Mouse (Mus musculus): ENCODE data around the gene Ankle1. TPM values are rescaled to one million over a fixed set of nuclear protein-coding genes. Genes with fewer than 3 reads are reported as not detected.

Ankle1 gene
- polyA plus RNA-seq, 1 experiment from 2014 or later: 7.9 TPM

DNA sequence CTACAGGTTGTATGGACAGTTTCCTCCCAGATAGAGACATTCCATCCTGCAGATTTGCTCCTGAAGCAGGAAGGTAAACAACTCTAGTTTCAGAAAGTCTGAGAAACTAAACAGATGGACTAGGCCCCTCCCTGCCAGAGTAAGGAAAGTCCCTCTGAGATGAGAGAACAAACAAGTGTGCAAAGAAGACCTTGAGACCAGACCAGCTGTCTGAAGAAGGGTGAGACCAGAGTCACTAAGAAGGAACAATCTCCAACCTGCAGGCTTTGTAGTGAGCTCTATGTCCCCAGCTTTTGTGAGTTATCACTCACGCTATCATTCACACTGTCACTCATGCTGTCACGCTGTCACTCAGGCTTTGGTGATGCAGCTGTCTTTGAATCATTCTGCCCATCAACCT lies 14.1 kb upstream of the Ankle1 start:
- ATAC-seq (replicated peaks; ENCODE audit: low FRiP score, low read depth): no peak
- 89% methylated on average over 2 of the region's 2 CpGs for WGBS

DNA sequence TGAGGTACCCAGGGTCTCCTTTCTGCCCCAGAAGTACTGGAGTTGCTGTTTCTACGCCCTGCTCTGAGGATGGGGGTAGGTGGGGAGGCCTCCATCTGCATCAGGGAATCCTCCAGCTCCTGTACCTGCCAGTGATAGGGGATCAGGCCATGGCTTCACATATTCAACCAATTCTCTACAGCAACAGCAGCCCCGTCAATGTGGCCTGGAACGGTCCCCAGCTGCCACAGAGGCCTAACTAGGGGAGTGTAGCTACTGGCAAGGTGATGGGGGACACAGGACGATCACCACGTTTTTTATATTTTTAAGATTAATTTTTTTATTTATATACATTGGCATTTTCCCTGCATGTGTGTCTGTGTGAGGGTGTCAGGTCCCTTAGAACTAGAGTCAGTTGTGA lies 13.4 kb upstream of the Ankle1 start:
- no peak overlapping the region for H3K27ac ChIP-seq
- 77% methylated on average over 5 of the region's 5 CpGs for WGBS

More for the DNA sequence above, 14.1 kb upstream of the Ankle1 start:
- H3K27me3 ChIP-seq (ENCODE audit: insufficient read depth, low read length): no peaks in the 10 kb centered on the region
- H3K9ac ChIP-seq (ENCODE audit: low read depth, low read length): no peak overlapping the region
- H3K9me3 ChIP-seq (replicated peaks; ENCODE audit: low read length): no peaks in the 10 kb centered on the region
- H3K4me2 ChIP-seq (ENCODE audit: low read length): no peak overlapping the region
- TF ChIP-seq CTCF (IDR thresholded peaks at IDR 0.05; ENCODE audit: low read depth): no peak
- H3K4me1 ChIP-seq (replicated peaks; ENCODE audit: insufficient read depth, low read length): no peaks in the 10 kb centered on the region; the same call in 1 of the 2 replicates
- no peak overlapping the region for H3K27ac ChIP-seq
- DNase-seq (ENCODE audit: low spot score): no peak
- no peaks in the 10 kb centered on the region for H3K36me3 ChIP-seq (ENCODE audit: insufficient read depth, low read length)
- H3K4me3 ChIP-seq (replicated peaks; ENCODE audit: low read depth, low read length): no peak overlapping the region

DNA sequence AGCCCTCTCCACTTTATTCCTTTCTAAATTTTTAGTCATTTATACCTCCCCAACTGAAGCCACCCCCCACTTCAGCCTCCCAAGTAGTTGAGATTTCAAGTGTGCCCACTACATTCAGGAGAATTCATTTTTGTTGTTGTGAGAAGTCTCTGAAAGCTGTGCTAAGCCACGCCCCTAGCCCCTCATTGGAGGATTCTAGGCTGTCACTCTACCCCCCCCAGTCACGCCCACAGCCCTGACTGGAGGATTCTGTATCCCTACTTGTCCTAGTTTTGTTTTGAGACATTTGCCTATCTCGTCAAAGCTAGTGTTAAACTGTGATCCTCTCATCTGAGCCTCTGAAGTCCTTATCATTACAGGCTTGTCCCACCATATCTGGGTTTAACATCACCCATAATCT lies 12.9 kb upstream of the Ankle1 start:
- no peak overlapping the region for H3K27ac ChIP-seq
- H3K9ac ChIP-seq (ENCODE audit: low read depth, low read length): no peak overlapping the region
- no peak overlapping the region; the same call in 1 of the 2 replicates for H3K4me3 ChIP-seq (replicated peaks; ENCODE audit: low read depth, low read length)
- peak overlapping the region; percentile 23; the same call in 1 of the 2 replicates for H3K4me2 ChIP-seq (ENCODE audit: low read length)
- no peak for TF ChIP-seq CTCF (IDR thresholded peaks at IDR 0.05; ENCODE audit: low read depth)
- DNase-seq (ENCODE audit: low spot score): peak; percentile 77
- no peaks in the 10 kb centered on the region for H3K27me3 ChIP-seq (ENCODE audit: insufficient read depth, low read length)
- H3K9me3 ChIP-seq (replicated peaks; ENCODE audit: low read length): no peaks in the 10 kb centered on the region
- WGBS: 17% methylated on average over 3 of the region's 3 CpGs
- ATAC-seq (replicated peaks; ENCODE audit: low FRiP score, low read depth): no peak; the same call in 1 of the 2 replicates
- no peaks in the 10 kb centered on the region for H3K36me3 ChIP-seq (ENCODE audit: insufficient read depth, low read length)
- H3K4me1 ChIP-seq (replicated peaks; ENCODE audit: insufficient read depth, low read length): peaks cover 5% of the 10 kb centered on the region

More for the DNA sequence above, 13.4 kb upstream of the Ankle1 start:
- Histone ChIP-seq H3K36me3 (ENCODE audit: insufficient read depth, low read length) (no peaks in the 10 kb centered on the region), H3K4me2 (ENCODE audit: low read length) (no peak overlapping the region), H3K27me3 (ENCODE audit: insufficient read depth, low read length) (no peaks in the 10 kb centered on the region), H3K9me3 (replicated peaks; ENCODE audit: low read length) (no peaks in the 10 kb centered on the region), H3K4me3 (replicated peaks; ENCODE audit: low read depth, low read length) (no peak overlapping the region), H3K9ac (ENCODE audit: low read depth, low read length) (no peak overlapping the region), H3K4me1 (replicated peaks; ENCODE audit: insufficient read depth, low read length) (peaks cover 2% of the 10 kb centered on the region)
- ATAC-seq (replicated peaks; ENCODE audit: low FRiP score, low read depth) (no peak), DNase-seq (ENCODE audit: low spot score) (no peak)
- TF ChIP-seq CTCF (IDR thresholded peaks at IDR 0.05; ENCODE audit: low read depth): no peak

DNA sequence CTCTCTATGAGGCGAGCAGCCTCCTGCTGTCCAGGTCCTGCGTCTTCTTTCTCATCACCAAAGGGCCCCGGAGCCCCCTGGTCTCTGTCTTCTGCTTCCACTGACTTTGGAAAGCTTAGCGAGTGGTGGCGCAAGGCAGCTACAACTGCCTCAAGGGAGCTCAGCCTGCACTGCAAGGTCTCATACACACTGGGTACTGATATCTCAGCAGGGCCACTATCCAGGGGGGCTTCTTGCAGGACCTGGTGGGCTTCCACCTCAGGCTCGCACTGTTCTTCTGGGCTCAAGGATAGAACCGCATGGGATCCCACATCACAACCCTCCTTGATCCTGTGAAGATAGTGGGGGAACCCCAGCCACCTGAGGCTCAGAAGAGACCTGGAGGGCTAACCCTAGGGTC lies 11.3 kb upstream of the Ankle1 start:
- Histone ChIP-seq H3K36me3 (ENCODE audit: insufficient read depth, low read length) (peaks cover 10% of the 10 kb centered on the region; the same call in 1 of the 2 replicates), H3K27me3 (ENCODE audit: insufficient read depth, low read length) (no peaks in the 10 kb centered on the region), H3K4me1 (replicated peaks; ENCODE audit: insufficient read depth, low read length) (peaks cover 5% of the 10 kb centered on the region), H3K9ac (ENCODE audit: low read depth, low read length) (0 out of 2 replicates have a peak overlapping the region, but pooled peaks have one; percentile 35), H3K9me3 (replicated peaks; ENCODE audit: low read length) (no peaks in the 10 kb centered on the region), H3K27ac (no peak overlapping the region), H3K4me2 (ENCODE audit: low read length) (peak overlapping the region; percentile 38), H3K4me3 (replicated peaks; ENCODE audit: low read depth, low read length) (0 out of 2 replicates have a peak overlapping the region, but pooled peaks have one; percentile 16)
- 76% methylated on average over 7 of the region's 7 CpGs for WGBS
- TF ChIP-seq CTCF (IDR thresholded peaks at IDR 0.05; ENCODE audit: low read depth): no peak
- no peak for DNase-seq (ENCODE audit: low spot score)
- no peak for ATAC-seq (replicated peaks; ENCODE audit: low FRiP score, low read depth)

DNA sequence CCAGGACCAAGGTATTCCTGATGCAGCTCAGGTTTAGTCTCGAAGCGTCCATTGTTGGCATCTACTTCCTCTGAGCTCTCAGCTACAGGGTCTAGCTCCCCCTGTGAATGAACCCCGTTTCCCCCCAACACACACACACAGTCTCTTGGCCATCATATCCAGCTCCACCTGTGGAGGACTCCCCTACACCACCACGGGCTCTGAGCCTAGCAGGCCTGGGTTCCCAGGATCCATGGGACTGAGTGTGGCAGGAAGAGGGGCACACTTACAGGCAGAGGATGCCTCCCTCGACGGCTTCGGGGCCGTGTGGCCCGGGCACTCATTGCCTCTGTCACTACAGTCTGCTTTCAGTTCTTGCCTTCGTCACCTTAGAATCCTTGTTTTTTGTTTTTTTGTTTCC lies 10.7 kb upstream of the Ankle1 start:
- DNase-seq (ENCODE audit: low spot score) (no peak), ATAC-seq (replicated peaks; ENCODE audit: low FRiP score, low read depth) (no peak)
- TF ChIP-seq CTCF (IDR thresholded peaks at IDR 0.05; ENCODE audit: low read depth): no peak
- H3K4me1 ChIP-seq (replicated peaks; ENCODE audit: insufficient read depth, low read length): peaks cover 5% of the 10 kb centered on the region
- WGBS: 75% methylated on average over 10 of the region's 10 CpGs
- 0 out of 2 replicates have a peak overlapping the region, but pooled peaks have one; percentile 35 for H3K9ac ChIP-seq (ENCODE audit: low read depth, low read length)
- peak overlapping the region; percentile 24; the same call in 1 of the 2 replicates for H3K4me3 ChIP-seq (replicated peaks; ENCODE audit: low read depth, low read length)
- peak overlapping the region; percentile 73; the same call in 1 of the 2 replicates for H3K27ac ChIP-seq
- no peaks in the 10 kb centered on the region for H3K9me3 ChIP-seq (replicated peaks; ENCODE audit: low read length)
- H3K27me3 ChIP-seq (ENCODE audit: insufficient read depth, low read length): no peaks in the 10 kb centered on the region
- peak overlapping the region; percentile 38 for H3K4me2 ChIP-seq (ENCODE audit: low read length)
- peaks cover 13% of the 10 kb centered on the region; the same call in 1 of the 2 replicates for H3K36me3 ChIP-seq (ENCODE audit: insufficient read depth, low read length)

DNA sequence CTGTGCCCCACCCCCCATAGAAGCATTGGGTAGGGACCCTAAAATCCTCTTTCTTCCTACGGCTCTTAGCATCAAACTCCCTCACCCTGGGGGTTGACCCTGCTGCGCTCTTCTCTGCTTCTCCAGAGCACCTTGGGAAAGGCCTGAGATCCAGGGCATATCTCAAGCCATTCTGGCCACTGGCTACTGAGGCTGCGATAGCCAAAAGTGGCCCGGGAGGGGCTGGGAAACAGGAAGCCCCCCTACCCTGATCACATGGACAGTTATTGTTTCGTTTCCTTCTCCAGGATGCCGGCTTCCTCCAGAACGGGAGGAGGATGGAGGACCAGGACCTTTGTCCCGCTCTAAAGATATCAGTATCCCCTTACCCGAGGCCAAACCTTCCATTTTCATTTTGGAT lies 10.2 kb upstream of the Ankle1 start, which contains the start of gene Ushbp1:
Gene Ushbp1, minus strand, starts transcription at position 174 of the 400 bp plus-strand sequence.
- no peaks in the 10 kb centered on the region for H3K27me3 ChIP-seq (ENCODE audit: insufficient read depth, low read length)
- ATAC-seq (replicated peaks; ENCODE audit: low FRiP score, low read depth) (no peak), DNase-seq (ENCODE audit: low spot score) (no peak)
- H3K4me3 ChIP-seq (replicated peaks; ENCODE audit: low read depth, low read length): peak within 1 kb of the TSS; percentile 51
- peaks cover 5% of the 10 kb centered on the region for H3K4me1 ChIP-seq (replicated peaks; ENCODE audit: insufficient read depth, low read length)
- WGBS: 83% methylated on average over 9 of the region's 9 CpGs
- TF ChIP-seq CTCF (IDR thresholded peaks at IDR 0.05; ENCODE audit: low read depth): no peak
- H3K27ac ChIP-seq: peak within 1 kb of the TSS; percentile 73
- H3K9me3 ChIP-seq (replicated peaks; ENCODE audit: low read length): no peaks in the 10 kb centered on the region
- peak within 1 kb of the TSS; percentile 70 for H3K4me2 ChIP-seq (ENCODE audit: low read length)
- 0 out of 2 replicates have a peak within 1 kb of the TSS, but pooled peaks have one; percentile 35 for H3K9ac ChIP-seq (ENCODE audit: low read depth, low read length)
- peaks cover 13% of the 10 kb centered on the region; the same call in 1 of the 2 replicates for H3K36me3 ChIP-seq (ENCODE audit: insufficient read depth, low read length)
